Mouse (Mus musculus): ENCODE results near the gene Akr7a5. TPM values are rescaled to one million over a fixed set of nuclear protein-coding genes. Genes with fewer than 3 reads are reported as not detected.

Akr7a5 gene
- polyA plus RNA-seq (2015; fragmentation: Illumina TruSeq; extraction: RNeasy Lipid Tissue Mini Kit (QIAGEN cat#74804); ENCODE audit: insufficient read depth, low replicate concordance), result 10.0 TPM

GRCm38 (mm10) chr4:139310171-139310898 is at the start of gene Akr7a5, which contains the start of gene Pqlc2:
Akr7a5 (plus strand) TSS chr4:139310744.
Pqlc2 (minus strand) TSS chr4:139310708.

GRCm38 (mm10) chr4:139351931-139352711 is 41.6 kb downstream of the Akr7a5 start, which contains the start of the genes Mrto4, Emc1 and Ubr4:
Mrto4 (minus strand) TSS chr4:139352576.
Emc1 (plus strand) TSS chr4:139352587.
Ubr4 (plus strand) TSS chr4:139352609.

Other genes starting within 250 kb of the Akr7a5 start
- not detected for gene Htr6, start 235.2 kb upstream of the Akr7a5 start, polyA plus RNA-seq (2015; fragmentation: Illumina TruSeq; extraction: RNeasy Lipid Tissue Mini Kit (QIAGEN cat#74804); ENCODE audit: insufficient read depth, low replicate concordance)
- gene Nbl1, start 217.8 kb upstream of the Akr7a5 start, polyA plus RNA-seq (2015; fragmentation: Illumina TruSeq; extraction: RNeasy Lipid Tissue Mini Kit (QIAGEN cat#74804); ENCODE audit: insufficient read depth, low replicate concordance), result 2.8 TPM
- gene Minos1, start 179.6 kb upstream of the Akr7a5 start, polyA plus RNA-seq (2015; fragmentation: Illumina TruSeq; extraction: RNeasy Lipid Tissue Mini Kit (QIAGEN cat#74804); ENCODE audit: insufficient read depth, low replicate concordance), result 182 TPM
- 381 TPM for gene Capzb, start 117.8 kb upstream of the Akr7a5 start, polyA plus RNA-seq (2015; fragmentation: Illumina TruSeq; extraction: RNeasy Lipid Tissue Mini Kit (QIAGEN cat#74804); ENCODE audit: insufficient read depth, low replicate concordance)
- 15.2 TPM for gene Pqlc2, start within 50 bp of the Akr7a5 start, polyA plus RNA-seq (2015; fragmentation: Illumina TruSeq; extraction: RNeasy Lipid Tissue Mini Kit (QIAGEN cat#74804); ENCODE audit: insufficient read depth, low replicate concordance)
- 47.5 TPM for gene Mrto4, start 41.8 kb downstream of the Akr7a5 start, polyA plus RNA-seq (2015; fragmentation: Illumina TruSeq; extraction: RNeasy Lipid Tissue Mini Kit (QIAGEN cat#74804); ENCODE audit: insufficient read depth, low replicate concordance)
- gene Emc1, start 41.8 kb downstream of the Akr7a5 start, polyA plus RNA-seq (2015; fragmentation: Illumina TruSeq; extraction: RNeasy Lipid Tissue Mini Kit (QIAGEN cat#74804); ENCODE audit: insufficient read depth, low replicate concordance), result 17.8 TPM
- 52.5 TPM for gene Ubr4, start 41.9 kb downstream of the Akr7a5 start, polyA plus RNA-seq (2015; fragmentation: Illumina TruSeq; extraction: RNeasy Lipid Tissue Mini Kit (QIAGEN cat#74804); ENCODE audit: insufficient read depth, low replicate concordance)
- 6.7 TPM for gene Iffo2, start 219.8 kb downstream of the Akr7a5 start, polyA plus RNA-seq (2015; fragmentation: Illumina TruSeq; extraction: RNeasy Lipid Tissue Mini Kit (QIAGEN cat#74804); ENCODE audit: insufficient read depth, low replicate concordance)